Mouse (Mus musculus) layer of hippocampus, adult 18-20 months (tissue): ENCODE measurements around the gene Gm21913. TPM values are rescaled to one million over a fixed set of nuclear protein-coding genes. Genes with fewer than 3 reads are reported as not detected.
"Not testable (repeated sequence)": the region's sequence is repeated elsewhere in the genome, so short reads cannot be mapped to it uniquely, and the experiment has no call there.

Source experiments
- DNase-seq, 2 experiments: peaks; one replicate each; pipeline ENCODE4 v3.0.0; 2022; ENCODE audit warnings: low spot score in 2 of 2
- long read RNA-seq: library from polyadenylated mRNA; stranded (forward); transcript quantifications from one replicate; pipeline ENCODE4 v2.0.0, GENCODE M21; 2021
- total RNA-seq, 2 experiments: library from RNA; stranded (reverse); gene quantifications; 2 replicates each; pipeline ENCODE4 v1.2.3; 2021

Gene Gm21913
- total RNA-seq = not detected
- long read RNA-seq = 0 reads

GRCm38 (mm10) chrY:74623596-74623995, at the start of gene Gm21913:
TSS of gene Gm21913 (plus strand) at chrY:74623896.
- DNase-seq = not testable (repeated sequence)

Other genes with a start within 250 kb of the Gm21913 start
- gene Gm29110, start 153.4 kb upstream of the Gm21913 start, total RNA-seq = not detected